Mouse (Mus musculus): ENCODE data around the gene Sub1. TPM values are rescaled to one million over a fixed set of nuclear protein-coding genes. Genes with fewer than 3 reads are reported as not detected.

The Sub1 gene
- polyA plus RNA-seq, 2 experiments: 104 to 301 TPM

DNA sequence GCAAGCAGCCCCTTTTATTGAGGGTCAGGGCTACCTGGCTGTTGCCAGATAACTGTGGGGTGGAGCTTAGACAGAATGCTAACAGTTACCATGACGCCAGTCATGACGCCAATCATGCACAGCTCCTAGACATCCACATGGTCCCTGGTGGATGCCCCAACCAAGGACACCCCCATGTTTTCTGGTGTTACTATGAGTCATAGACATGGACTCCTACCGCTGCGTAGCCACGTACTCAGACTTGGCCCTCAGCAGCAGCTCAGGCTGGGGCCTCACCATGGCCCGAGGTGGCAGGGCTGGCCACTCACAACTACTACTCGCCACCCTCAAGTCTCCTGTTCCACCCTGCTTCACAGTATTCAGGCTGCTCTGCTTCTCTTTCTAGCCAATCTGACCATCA is 45.6 kb downstream of the Sub1 start:
- 80% methylated on average over 7 of the region's 7 CpGs for WGBS (ENCODE audit: insufficient replicate concordance)
- TF ChIP-seq CTCF (IDR thresholded peaks at IDR 0.05; ENCODE audit: low read depth) (no peak), EP300 (IDR thresholded peaks at IDR 0.05; ENCODE audit: low read depth) (no peak)
- Histone ChIP-seq H3K27me3 (ENCODE audit: control insufficient read depth, insufficient read depth, low read length) (no peaks in the 10 kb centered on the region), H3K27ac (no peak overlapping the region), H3K4me2 (ENCODE audit: low read depth) (no peak overlapping the region), H3K4me1 (replicated peaks; ENCODE audit: control insufficient read depth in 2 of 2, insufficient read depth in 2 of 2, low read length in 1 of 2) (no peaks in the 10 kb centered on the region), H3K4me3 (ENCODE audit: insufficient read depth in 1 of 2, low read depth in 2 of 2, low read length in 2 of 2) (no peak overlapping the region), H3K9me3 (ENCODE audit: control insufficient read depth, low read length) (no peaks in the 10 kb centered on the region), H3K36me3 (replicated peaks; ENCODE audit: control insufficient read depth, insufficient read depth, low read depth) (no peaks in the 10 kb centered on the region), H3K9ac (replicated peaks) (no peak overlapping the region)
- DNase-seq (ENCODE audit: low read depth in 3 of 3, low spot score in 3 of 3): no peak
- no peak for ATAC-seq (ENCODE audit: insufficient read depth)

DNA sequence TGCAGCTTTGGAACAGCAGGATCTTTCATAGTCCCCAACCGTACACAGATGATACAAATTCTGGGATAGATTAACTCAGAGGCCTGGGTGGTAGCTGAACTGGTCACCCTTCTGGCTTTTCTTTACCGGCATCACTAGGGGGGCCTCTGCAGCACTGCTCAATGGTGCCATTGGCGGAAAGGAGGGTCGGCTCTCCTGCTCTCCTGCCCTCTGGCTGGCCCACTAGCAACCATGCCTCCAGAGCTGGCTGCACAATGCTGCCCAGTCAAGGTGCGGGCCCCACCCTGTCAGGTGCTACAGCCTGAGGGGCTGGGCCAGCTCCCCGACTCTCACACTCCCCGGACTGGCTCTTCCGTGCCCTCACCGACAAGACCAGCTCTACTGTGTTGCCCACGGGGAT is 46.6 kb downstream of the Sub1 start:
- DNase-seq (ENCODE audit: low read depth in 3 of 3, low spot score in 3 of 3) (no peak), ATAC-seq (ENCODE audit: insufficient read depth) (no peak)
- Histone ChIP-seq H3K27ac (no peak overlapping the region), H3K9ac (replicated peaks) (no peak overlapping the region), H3K9me3 (ENCODE audit: control insufficient read depth, low read length) (no peaks in the 10 kb centered on the region), H3K4me1 (replicated peaks; ENCODE audit: control insufficient read depth in 2 of 2, insufficient read depth in 2 of 2, low read length in 1 of 2) (no peaks in the 10 kb centered on the region), H3K27me3 (ENCODE audit: control insufficient read depth, insufficient read depth, low read length) (no peaks in the 10 kb centered on the region), H3K4me2 (ENCODE audit: low read depth) (no peak overlapping the region), H3K4me3 (ENCODE audit: insufficient read depth in 1 of 2, low read depth in 2 of 2, low read length in 2 of 2) (no peak overlapping the region), H3K36me3 (replicated peaks; ENCODE audit: control insufficient read depth, insufficient read depth, low read depth) (no peaks in the 10 kb centered on the region)
- WGBS (ENCODE audit: insufficient replicate concordance): 76% methylated on average over 10 of the region's 10 CpGs
- TF ChIP-seq CTCF (IDR thresholded peaks at IDR 0.05; ENCODE audit: low read depth) (no peak), EP300 (IDR thresholded peaks at IDR 0.05; ENCODE audit: low read depth) (no peak)

DNA sequence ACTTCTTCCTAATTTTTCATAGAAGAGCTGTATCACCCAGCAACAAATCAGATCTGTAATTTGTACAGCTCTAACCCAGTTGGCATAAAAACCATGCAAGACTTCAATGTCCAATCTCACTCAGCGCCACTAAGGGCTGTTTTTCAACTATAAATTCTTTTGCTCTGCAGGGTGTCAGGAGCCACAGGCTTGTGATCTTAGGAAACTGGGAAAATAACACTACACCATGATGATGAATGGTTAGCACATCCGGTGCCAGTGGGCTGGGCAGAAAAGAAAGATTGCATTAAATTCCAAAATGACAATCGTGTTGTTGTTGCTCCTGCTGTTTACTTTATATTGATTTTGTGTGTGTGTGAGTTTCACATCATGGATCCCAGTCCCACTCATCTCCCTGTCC is 47.3 kb downstream of the Sub1 start:
- Histone ChIP-seq H3K9ac (replicated peaks) (no peak overlapping the region), H3K4me1 (replicated peaks; ENCODE audit: control insufficient read depth in 2 of 2, insufficient read depth in 2 of 2, low read length in 1 of 2) (no peaks in the 10 kb centered on the region), H3K9me3 (ENCODE audit: control insufficient read depth, low read length) (no peaks in the 10 kb centered on the region), H3K36me3 (replicated peaks; ENCODE audit: control insufficient read depth, insufficient read depth, low read depth) (no peaks in the 10 kb centered on the region), H3K27ac (no peak overlapping the region), H3K27me3 (ENCODE audit: control insufficient read depth, insufficient read depth, low read length) (no peaks in the 10 kb centered on the region), H3K4me3 (ENCODE audit: insufficient read depth in 1 of 2, low read depth in 2 of 2, low read length in 2 of 2) (no peak overlapping the region), H3K4me2 (ENCODE audit: low read depth) (no peak overlapping the region)
- 68% methylated on average over 3 of the region's 3 CpGs for WGBS (ENCODE audit: insufficient replicate concordance)
- no peak for DNase-seq (ENCODE audit: low read depth in 3 of 3, low spot score in 3 of 3)
- ATAC-seq (ENCODE audit: insufficient read depth): no peak
- TF ChIP-seq EP300 (IDR thresholded peaks at IDR 0.05; ENCODE audit: low read depth): no peak
- TF ChIP-seq CTCF (IDR thresholded peaks at IDR 0.05; ENCODE audit: low read depth): no peak

DNA sequence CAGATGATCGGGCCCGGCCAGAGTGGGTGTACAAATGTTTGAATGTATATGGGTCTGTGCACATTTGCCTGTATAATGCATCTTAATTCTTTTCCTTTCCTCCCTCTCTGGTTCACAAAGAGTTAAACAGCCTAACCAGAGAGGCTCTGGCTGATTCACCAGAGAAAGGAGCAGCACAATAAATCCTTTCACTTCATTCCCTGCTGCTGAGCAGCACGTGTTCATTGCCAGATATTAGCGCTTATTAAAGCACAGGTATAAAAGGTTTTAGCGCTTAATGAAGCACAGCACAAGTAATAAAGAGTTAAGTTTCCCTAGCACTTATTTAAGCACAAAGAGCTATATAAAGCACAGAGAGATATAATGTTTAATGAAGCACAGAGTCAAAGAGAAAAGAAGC is 55.9 kb downstream of the Sub1 start:
- Histone ChIP-seq H3K4me1 (replicated peaks; ENCODE audit: control insufficient read depth in 2 of 2, insufficient read depth in 2 of 2, low read length in 1 of 2) (no peaks in the 10 kb centered on the region), H3K27ac (no peak overlapping the region), H3K4me3 (ENCODE audit: insufficient read depth in 1 of 2, low read depth in 2 of 2, low read length in 2 of 2) (no peak overlapping the region), H3K4me2 (ENCODE audit: low read depth) (no peak overlapping the region), H3K27me3 (ENCODE audit: control insufficient read depth, insufficient read depth, low read length) (no peaks in the 10 kb centered on the region), H3K36me3 (replicated peaks; ENCODE audit: control insufficient read depth, insufficient read depth, low read depth) (no peaks in the 10 kb centered on the region), H3K9ac (replicated peaks) (no peak overlapping the region), H3K9me3 (ENCODE audit: control insufficient read depth, low read length) (no peaks in the 10 kb centered on the region)
- WGBS (ENCODE audit: insufficient replicate concordance): 70% methylated on average over 5 of the region's 5 CpGs
- no peak for DNase-seq (ENCODE audit: low read depth in 3 of 3, low spot score in 3 of 3)
- ATAC-seq (ENCODE audit: insufficient read depth): no peak
- TF ChIP-seq CTCF (IDR thresholded peaks at IDR 0.05; ENCODE audit: low read depth): no peak
- TF ChIP-seq EP300 (IDR thresholded peaks at IDR 0.05; ENCODE audit: low read depth): no peak

Other genes starting within 250 kb of the Sub1 start
- gene Npr3, start 89.7 kb downstream of the Sub1 start, polyA plus RNA-seq (2012; rRNA removed): 1.3 and 1.8 TPM in 2 replicates
- 1.7 and 2.4 TPM in 2 replicates for gene Npr3, start 89.7 kb downstream of the Sub1 start, polyA plus RNA-seq (2014; fragmentation: Nextera tagmentation; extraction: Ambion mirVana)
- 17.8 and 21.8 TPM in 2 replicates for gene Zfr, start 120.8 kb upstream of the Sub1 start, polyA plus RNA-seq (2012; rRNA removed)
- gene Zfr, start 120.8 kb upstream of the Sub1 start, polyA plus RNA-seq (2014; fragmentation: Nextera tagmentation; extraction: Ambion mirVana): 42.2 and 49.5 TPM in 2 replicates
- gene Mtmr12, start 208.0 kb upstream of the Sub1 start, polyA plus RNA-seq (2012; rRNA removed): 6.4 and 6.5 TPM in 2 replicates
- 6.8 and 7.2 TPM in 2 replicates for gene Mtmr12, start 208.0 kb upstream of the Sub1 start, polyA plus RNA-seq (2014; fragmentation: Nextera tagmentation; extraction: Ambion mirVana)